Mouse (Mus musculus): ENCODE data around the gene Tfr2.

The Tfr2 gene

DNA sequence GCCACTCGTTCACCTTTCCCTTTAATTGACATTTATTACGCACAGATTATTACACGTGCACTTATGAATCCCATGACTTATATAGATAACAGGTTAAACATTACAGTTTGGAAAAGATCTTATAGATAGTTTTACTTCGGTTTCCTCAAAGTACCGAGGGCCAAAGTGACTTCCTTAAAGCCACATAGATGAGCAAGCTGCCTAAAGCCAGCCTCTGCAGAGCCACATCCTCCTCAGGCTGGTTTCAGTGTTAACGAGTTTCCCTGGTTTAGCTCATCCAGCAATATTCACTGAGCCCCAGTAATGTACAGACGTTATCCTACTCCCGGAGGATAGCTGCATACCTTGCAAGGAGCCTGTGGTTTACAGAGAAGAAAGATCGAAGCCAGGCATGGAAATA, 34.3 kb upstream of the Tfr2 start:
- no peak for DNase-seq (ENCODE audit: extremely low read depth, insufficient read length, low spot score)

DNA sequence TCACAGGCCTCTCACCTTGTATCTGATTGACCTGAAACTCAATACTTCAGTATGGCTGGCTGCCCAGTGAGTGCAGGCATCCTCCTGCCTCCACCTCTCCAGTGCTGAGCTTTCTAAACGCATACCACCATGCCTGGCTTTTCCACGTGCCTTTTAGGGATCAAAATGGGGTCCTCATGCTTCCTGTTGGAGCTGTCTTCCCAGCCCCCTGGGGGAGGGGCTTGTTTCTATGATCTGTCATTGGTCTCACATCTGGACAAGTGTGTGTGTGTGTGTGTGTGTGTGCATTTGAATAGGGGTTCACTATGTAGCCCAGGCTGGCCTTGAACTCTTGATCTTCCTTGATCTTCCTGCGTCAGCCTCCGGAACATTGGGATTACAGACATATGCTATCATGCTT, 32.2 kb upstream of the Tfr2 start:
- DNase-seq (ENCODE audit: extremely low read depth, insufficient read length, low spot score) = no peak

GRCm38 (mm10) chr5:137539291-137539801, 30.3 kb upstream of the Tfr2 start:
- peak; percentile 35 for DNase-seq (ENCODE audit: extremely low read depth, insufficient read length, low spot score)

DNA sequence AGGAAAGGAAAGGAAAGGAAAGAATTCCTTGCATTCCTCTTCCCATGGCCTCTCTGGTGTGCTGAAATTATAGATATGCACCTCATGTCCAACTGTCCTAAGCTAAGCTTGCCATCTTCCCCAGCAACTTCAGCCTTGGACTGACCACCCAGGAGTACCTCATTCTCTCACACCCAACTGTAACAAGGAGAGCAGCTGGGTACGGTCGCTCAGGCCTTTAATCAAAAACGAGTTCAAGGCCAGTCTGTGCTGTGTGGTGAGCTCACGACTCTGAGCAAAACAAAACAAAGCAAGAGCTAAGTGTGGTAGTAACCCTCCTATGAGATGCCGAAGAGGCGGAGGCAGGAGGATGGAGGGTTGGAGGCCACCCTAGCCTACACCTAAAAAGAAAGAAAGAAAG, 28.6 kb upstream of the Tfr2 start:
- DNase-seq (ENCODE audit: extremely low read depth, insufficient read length, low spot score) = no peak

GRCm38 (mm10) chr5:137541768-137542540, 27.7 kb upstream of the Tfr2 start:
- peak; percentile 37 for DNase-seq (ENCODE audit: extremely low read depth, insufficient read length, low spot score)

DNA sequence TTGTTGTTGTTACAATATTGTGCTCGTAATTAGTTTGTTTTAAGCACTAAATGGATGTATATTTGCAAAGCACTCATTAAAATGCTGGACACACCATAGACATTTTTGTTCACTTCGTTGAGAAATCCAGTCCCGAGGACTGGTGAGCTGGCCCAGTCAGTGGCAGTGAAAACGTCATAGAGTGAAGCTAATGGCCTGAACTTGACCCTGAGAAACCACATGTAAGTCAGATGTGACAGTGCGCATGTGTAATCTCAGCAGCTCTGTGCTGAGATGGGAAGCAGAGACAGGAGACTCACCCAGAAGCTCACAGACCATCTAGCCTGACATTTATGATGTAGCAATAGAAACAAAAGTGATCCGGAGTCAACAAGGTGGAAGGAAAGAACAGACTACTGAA, 24.7 kb upstream of the Tfr2 start:
- DNase-seq (ENCODE audit: extremely low read depth, insufficient read length, low spot score) = no peak

DNA sequence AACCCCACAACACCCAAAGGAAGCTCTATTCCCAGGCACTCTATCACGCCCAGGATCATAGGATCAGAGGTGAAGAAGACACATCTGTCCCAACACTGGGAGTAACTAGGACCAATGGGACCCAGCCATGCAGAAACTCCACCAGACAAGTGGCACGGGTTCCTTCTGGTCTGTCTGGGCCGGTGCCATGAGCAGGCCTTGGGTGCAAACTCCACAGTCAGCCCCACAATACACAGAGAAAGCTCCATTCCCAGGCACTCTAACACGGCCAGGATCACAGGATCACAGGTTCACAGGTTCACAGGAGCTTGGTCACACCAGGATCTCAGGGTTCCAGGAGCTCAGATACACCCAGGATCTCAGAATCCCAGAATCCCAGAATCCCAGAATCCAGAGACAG, 24.0 kb upstream of the Tfr2 start:
- DNase-seq (ENCODE audit: extremely low read depth, insufficient read length, low spot score) = no peak

DNA sequence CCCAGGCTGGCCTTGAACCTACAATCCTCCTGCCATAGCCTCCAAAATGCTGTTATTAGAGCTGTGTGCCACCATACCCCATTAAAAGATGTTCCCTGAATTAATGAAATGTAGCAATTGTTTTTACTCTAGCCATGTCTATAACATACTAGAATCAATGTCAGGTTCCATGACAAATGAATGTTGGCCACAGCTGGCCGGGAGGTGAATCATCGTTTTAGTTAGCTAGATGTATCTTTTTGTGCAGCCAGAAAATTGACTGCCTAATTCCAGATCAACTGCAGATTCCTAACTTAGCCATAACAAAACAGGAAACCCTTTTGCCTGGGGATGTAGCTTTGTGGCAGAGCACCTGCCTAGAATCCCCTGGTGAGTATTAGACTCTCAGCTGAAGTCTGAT, 19.8 kb upstream of the Tfr2 start:
- no peak for DNase-seq (ENCODE audit: extremely low read depth, insufficient read length, low spot score)

- no peak for DNase-seq (ENCODE audit: extremely low read depth, insufficient read length, low spot score)
Measured at GRCm38 (mm10) chr5:137551119-137551518, 18.5 kb upstream of the Tfr2 start.

- DNase-seq (ENCODE audit: extremely low read depth, insufficient read length, low spot score) = no peak
Measured at GRCm38 (mm10) chr5:137553000-137553399, 16.6 kb upstream of the Tfr2 start.

- no peak for DNase-seq (ENCODE audit: extremely low read depth, insufficient read length, low spot score)
Measured at GRCm38 (mm10) chr5:137553411-137553837, 16.2 kb upstream of the Tfr2 start, which contains the start of gene Actl6b. Actl6b (plus strand) TSS chr5:137553517.

GRCm38 (mm10) chr5:137553898-137554297, 15.7 kb upstream of the Tfr2 start:
- DNase-seq (ENCODE audit: extremely low read depth, insufficient read length, low spot score) = no peak

GRCm38 (mm10) chr5:137561556-137561955, 8.1 kb upstream of the Tfr2 start:
- DNase-seq (ENCODE audit: extremely low read depth, insufficient read length, low spot score) = no peak

- no peak for DNase-seq (ENCODE audit: extremely low read depth, insufficient read length, low spot score)
Measured at GRCm38 (mm10) chr5:137562965-137563364, 6.7 kb upstream of the Tfr2 start.

- no peak for DNase-seq (ENCODE audit: extremely low read depth, insufficient read length, low spot score)
Measured at GRCm38 (mm10) chr5:137565744-137566143, 3.9 kb upstream of the Tfr2 start.

DNA sequence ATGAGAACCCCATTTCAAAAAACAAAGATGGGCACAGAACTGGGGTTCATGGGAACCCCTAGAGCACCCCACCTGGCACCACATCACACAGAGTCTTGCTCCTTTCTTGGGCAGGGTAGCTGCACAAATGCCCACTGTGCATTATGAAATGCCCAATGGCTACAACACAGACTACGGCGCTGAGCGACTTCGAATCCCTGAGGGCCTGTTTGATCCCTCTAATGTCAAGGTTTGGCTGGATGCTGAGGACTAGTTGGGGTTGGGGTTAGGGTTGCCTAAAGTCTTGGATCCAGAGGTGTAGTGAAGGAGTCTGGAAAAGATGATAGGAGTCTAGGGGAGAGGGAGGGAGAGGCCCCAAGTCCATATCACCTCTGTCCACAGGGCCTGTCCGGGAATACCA, 3.2 kb upstream of the Tfr2 start:
- no peak for DNase-seq (ENCODE audit: extremely low read depth, insufficient read length, low spot score)

DNA sequence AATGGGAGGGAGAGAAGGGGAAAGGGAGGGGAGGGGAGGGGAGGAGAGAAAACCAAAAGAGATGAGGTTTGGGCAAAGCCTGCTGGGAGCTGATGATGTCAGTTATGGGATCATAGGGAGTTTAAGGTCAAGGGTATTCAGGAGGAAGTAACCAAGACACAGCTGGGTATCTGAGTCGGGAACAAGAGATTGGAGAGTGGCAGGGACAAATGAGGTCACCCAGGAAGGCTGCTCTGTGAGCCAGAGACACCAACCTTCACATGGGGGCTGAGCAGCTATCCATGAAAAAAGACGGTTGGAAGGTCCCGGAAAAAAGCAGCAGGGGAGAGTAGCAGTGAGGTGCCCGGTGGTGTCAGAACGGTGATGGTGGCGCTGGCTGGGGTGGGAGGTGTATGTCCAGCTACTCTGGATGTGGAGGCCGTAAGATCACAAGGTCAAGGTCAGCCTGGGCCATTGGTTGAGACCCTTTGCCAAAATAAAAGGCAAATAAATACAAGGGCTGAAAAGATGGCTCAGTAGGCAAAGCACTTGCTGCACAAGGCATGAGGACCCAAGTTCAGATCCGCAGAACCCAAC, 1.3 kb upstream of the Tfr2 start:
- DNase-seq (ENCODE audit: extremely low read depth, insufficient read length, low spot score) = no peak

- DNase-seq (ENCODE audit: extremely low read depth, insufficient read length, low spot score) = no peak
Measured at GRCm38 (mm10) chr5:137569031-137569430, 609 bp upstream of the Tfr2 start.

DNA sequence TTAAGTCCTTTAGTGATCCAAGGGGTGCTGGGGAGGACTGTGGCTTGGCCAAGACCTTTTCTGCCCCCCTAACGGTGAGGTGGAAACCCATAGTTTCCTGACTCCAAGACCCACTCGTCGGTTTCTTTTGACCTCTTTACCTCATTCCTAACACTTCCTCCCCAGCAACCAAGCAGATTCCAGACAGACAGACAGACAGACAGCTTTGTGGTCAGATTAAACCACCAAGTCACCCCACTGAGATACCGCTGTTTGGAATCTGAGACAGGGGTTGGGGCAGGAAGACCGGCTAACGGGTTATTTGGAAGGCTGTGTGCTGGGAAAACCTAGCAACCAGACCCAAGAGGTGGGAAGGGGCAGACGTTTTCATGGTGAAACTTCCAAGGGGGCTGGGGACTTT, 541 bp downstream of the Tfr2 start:
- no peak for DNase-seq (ENCODE audit: extremely low read depth, insufficient read length, low spot score)

GRCm38 (mm10) chr5:137570691-137571586, 1.3 kb downstream of the Tfr2 start:
- no peak for DNase-seq (ENCODE audit: extremely low read depth, insufficient read length, low spot score)

DNA sequence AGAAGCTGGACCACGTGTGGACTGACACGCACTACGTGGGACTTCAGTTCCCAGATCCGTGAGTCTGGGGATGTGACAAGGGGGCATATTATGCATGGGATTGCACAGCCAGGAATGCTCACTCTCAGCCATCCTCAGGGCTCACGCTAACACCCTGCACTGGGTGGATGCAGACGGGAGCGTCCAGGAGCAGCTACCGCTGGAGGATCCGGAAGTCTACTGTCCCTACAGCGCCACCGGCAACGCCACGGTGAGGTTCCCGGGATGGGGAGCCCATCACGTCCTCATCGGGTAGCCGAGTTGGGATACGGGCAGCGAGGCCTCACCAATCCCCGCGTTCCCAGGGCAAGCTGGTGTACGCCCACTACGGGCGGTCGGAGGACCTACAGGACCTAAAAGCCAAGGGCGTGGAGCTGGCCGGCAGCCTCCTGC, 4.8 kb downstream of the Tfr2 start:
- no peak for DNase-seq (ENCODE audit: extremely low read depth, insufficient read length, low spot score)
